Mouse (Mus musculus): ENCODE results near the gene Ttc27. TPM values are rescaled to one million over a fixed set of nuclear protein-coding genes. Genes with fewer than 3 reads are reported as not detected.

Ttc27 gene
- polyA plus RNA-seq, 1 experiment, result 5.3 TPM

DNA sequence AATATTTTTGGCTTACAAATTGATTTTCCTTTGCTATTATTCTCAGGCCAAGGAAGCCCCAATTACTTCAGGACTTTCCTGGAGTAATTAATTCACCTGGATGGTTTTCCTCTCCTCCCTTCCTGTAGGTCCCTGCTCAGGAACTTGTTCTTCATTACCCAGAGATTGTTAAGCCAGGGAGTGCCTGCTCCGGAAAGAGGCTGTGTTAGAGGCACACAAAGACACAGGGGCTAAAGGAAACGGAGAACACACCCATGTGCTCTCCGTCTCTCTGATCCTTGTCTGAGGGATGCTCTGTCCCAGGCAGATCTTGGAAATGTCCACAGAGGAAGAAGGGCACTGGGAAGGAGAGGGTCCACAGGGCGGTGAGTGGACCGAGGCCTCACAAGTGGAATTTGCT is 158.2 kb downstream of the Ttc27 start:
- Histone ChIP-seq H3K27me3 (replicated peaks; ENCODE audit: control insufficient read depth, insufficient read depth, low read length) (no peaks in the 10 kb centered on the region), H3K27ac (ENCODE audit: insufficient read depth, low read depth, low read length) (no peak overlapping the region), H3K4me1 (ENCODE audit: control insufficient read depth, insufficient read depth, low read length) (no peaks in the 10 kb centered on the region), H3K36me3 (ENCODE audit: control insufficient read depth, insufficient read depth, low read length) (no peaks in the 10 kb centered on the region), H3K4me3 (ENCODE audit: insufficient read depth, low read depth, low read length) (no peak overlapping the region)
- TF ChIP-seq CTCF (conservative IDR thresholded peaks at IDR 0.05; ENCODE audit: insufficient read depth, insufficient read length, low read depth, low read length), result no peak
- TF ChIP-seq POLR2A (IDR thresholded peaks at IDR 0.05; ENCODE audit: low read depth, low read length), result no peak
- peak; percentile 71 for DNase-seq
- WGBS, result 76% methylated on average over 5 of the region's 5 CpGs

DNA sequence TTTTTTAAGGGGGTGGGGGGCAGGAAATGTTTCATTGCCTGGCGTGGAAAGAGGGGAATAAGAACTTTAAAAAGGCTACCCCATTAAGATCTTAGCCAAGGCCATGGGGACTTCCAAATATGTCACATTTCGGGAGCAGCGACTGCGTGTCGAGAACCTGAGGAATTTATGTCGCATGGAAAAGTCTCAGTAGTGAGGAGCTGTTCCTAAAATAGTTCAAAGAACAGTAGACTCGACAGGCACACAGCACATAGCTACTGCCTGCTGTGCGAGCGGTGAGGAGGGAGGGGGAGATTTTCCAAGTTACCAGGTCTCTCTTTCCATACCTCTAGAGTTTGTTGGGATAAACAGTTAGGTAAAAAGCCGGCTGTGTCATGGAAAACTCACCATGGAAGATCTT is 159.4 kb downstream of the Ttc27 start:
- DNase-seq, result no peak
- Histone ChIP-seq H3K4me3 (ENCODE audit: insufficient read depth, low read depth, low read length) (no peak overlapping the region), H3K36me3 (ENCODE audit: control insufficient read depth, insufficient read depth, low read length) (no peaks in the 10 kb centered on the region), H3K27me3 (replicated peaks; ENCODE audit: control insufficient read depth, insufficient read depth, low read length) (no peaks in the 10 kb centered on the region), H3K27ac (ENCODE audit: insufficient read depth, low read depth, low read length) (no peak overlapping the region), H3K4me1 (ENCODE audit: control insufficient read depth, insufficient read depth, low read length) (no peaks in the 10 kb centered on the region)
- 69% methylated on average over 10 of the region's 10 CpGs for WGBS
- TF ChIP-seq CTCF (conservative IDR thresholded peaks at IDR 0.05; ENCODE audit: insufficient read depth, insufficient read length, low read depth, low read length), result no peak
- no peak for TF ChIP-seq POLR2A (IDR thresholded peaks at IDR 0.05; ENCODE audit: low read depth, low read length)

DNA sequence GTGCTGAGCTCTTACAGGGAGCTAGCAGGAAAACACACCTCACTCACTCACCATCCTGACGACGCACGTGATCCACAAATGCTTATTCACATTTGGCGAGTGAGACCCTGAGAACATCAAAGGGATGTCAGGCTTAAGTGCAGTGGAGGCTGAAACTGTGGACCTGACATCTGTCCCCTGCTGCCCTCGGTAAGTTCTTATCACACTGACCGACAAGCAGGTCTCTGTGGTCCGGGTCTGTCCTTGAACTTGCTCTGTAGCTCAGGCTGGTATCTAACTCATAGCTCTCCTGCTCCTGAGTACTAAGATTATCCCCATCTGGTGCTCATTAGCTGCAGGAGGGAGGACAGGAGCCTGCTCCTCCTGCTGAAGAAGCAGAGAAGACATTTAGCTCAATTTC is 162.2 kb downstream of the Ttc27 start:
- no peaks in the 10 kb centered on the region for H3K36me3 ChIP-seq (ENCODE audit: control insufficient read depth, insufficient read depth, low read length)
- no peak overlapping the region for H3K4me3 ChIP-seq (ENCODE audit: insufficient read depth, low read depth, low read length)
- H3K27ac ChIP-seq (ENCODE audit: insufficient read depth, low read depth, low read length), result no peak overlapping the region
- H3K27me3 ChIP-seq (replicated peaks; ENCODE audit: control insufficient read depth, insufficient read depth, low read length), result no peaks in the 10 kb centered on the region
- 64% methylated on average over 7 of the region's 7 CpGs for WGBS
- TF ChIP-seq CTCF (conservative IDR thresholded peaks at IDR 0.05; ENCODE audit: insufficient read depth, insufficient read length, low read depth, low read length), result no peak
- no peak for TF ChIP-seq POLR2A (IDR thresholded peaks at IDR 0.05; ENCODE audit: low read depth, low read length)
- no peak for DNase-seq
- no peaks in the 10 kb centered on the region for H3K4me1 ChIP-seq (ENCODE audit: control insufficient read depth, insufficient read depth, low read length)

DNA sequence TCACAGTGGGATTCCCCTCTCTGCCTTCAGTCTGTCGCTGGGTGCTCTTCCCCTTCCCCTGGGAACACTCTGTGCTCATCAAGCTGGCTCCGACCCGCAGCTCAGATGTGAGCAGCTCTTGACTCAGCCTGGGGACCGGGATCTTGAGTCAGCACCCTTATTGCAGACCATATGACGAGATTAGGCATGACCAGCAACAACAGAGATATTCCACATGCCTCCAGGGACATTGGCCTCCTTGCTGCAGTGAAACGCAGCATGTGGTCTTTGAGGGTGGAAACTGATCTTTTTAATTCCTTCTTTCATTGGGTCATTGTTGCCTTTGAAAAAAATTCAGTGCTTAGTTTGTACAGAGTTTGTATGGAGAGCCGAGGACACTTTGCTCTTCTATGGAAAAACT is 169.5 kb downstream of the Ttc27 start:
- 86% methylated on average over 7 of the region's 7 CpGs for WGBS
- no peak overlapping the region for H3K27ac ChIP-seq (ENCODE audit: insufficient read depth, low read depth, low read length)
- H3K27me3 ChIP-seq (replicated peaks; ENCODE audit: control insufficient read depth, insufficient read depth, low read length), result no peaks in the 10 kb centered on the region
- DNase-seq, result no peak
- no peaks in the 10 kb centered on the region for H3K4me1 ChIP-seq (ENCODE audit: control insufficient read depth, insufficient read depth, low read length)
- H3K4me3 ChIP-seq (ENCODE audit: insufficient read depth, low read depth, low read length), result no peak overlapping the region
- H3K36me3 ChIP-seq (ENCODE audit: control insufficient read depth, insufficient read depth, low read length), result no peaks in the 10 kb centered on the region
- TF ChIP-seq POLR2A (IDR thresholded peaks at IDR 0.05; ENCODE audit: low read depth, low read length) (no peak), CTCF (conservative IDR thresholded peaks at IDR 0.05; ENCODE audit: insufficient read depth, insufficient read length, low read depth, low read length) (no peak)

DNA sequence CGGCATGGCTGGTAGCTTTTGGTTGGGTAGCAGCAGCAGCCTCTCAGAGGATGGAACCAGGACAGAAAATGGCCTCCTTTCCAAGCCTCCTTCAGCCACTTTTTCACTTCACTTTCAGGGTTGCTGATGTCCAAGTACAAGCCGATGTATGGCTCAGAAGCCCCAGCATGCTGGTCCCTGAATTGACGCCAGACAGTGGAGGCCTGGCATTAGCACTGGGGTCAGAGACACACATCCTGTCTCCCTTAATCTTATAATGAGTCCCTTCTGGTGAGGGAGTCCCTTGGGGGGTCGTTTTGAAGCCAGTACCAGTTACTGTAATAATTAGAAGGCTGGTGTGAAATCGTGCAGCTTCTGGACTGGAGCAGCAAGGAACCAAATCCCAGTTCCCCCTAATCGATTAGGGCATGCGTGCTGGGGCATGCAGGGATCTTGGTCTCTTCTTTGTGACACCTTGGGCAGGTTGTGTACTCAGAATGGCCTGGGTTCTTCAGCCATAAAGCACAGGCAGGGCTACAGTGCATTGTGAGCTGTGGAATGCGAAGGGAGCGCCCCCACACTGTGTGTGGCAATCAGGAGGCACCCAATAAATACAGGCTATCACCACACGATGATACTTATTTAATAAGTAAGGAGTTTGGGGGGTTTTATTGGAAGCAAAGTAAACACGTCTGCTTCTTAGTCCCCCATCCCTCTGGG is 171.5 kb downstream of the Ttc27 start:
- Histone ChIP-seq H3K4me3 (ENCODE audit: insufficient read depth, low read depth, low read length) (no peak overlapping the region), H3K4me1 (ENCODE audit: control insufficient read depth, insufficient read depth, low read length) (no peaks in the 10 kb centered on the region), H3K27ac (ENCODE audit: insufficient read depth, low read depth, low read length) (no peak overlapping the region), H3K27me3 (replicated peaks; ENCODE audit: control insufficient read depth, insufficient read depth, low read length) (no peaks in the 10 kb centered on the region), H3K36me3 (ENCODE audit: control insufficient read depth, insufficient read depth, low read length) (no peaks in the 10 kb centered on the region)
- DNase-seq, result no peak
- TF ChIP-seq POLR2A (IDR thresholded peaks at IDR 0.05; ENCODE audit: low read depth, low read length) (no peak), CTCF (conservative IDR thresholded peaks at IDR 0.05; ENCODE audit: insufficient read depth, insufficient read length, low read depth, low read length) (no peak)
- 72% methylated on average over 11 of the region's 11 CpGs for WGBS

DNA sequence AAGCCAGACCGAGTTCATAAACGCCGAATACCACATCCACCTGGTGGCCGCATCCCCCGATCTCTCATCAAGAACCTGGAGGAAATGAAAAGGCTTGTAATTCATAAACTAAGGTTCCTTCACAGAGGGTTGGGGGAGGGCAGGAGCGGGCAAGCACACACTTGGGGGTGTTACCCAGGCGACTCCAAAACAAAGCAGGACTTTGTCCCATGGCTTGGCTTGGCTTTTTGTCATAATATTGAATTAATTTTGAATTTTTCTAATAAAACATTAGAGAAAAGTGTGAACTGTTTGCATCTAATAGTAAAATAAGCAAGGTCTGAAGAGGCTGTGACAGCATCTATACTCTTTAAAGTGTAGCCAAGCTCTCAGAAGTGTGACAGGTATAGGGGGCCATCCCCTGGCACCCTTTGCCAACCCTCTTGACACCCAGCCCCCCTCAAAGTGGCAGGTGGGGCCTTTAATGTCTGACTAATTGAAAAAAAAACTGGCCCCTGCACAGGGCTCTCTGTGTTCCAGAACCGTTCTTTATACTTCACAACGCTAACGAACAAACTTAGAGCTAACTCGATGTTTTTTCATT is 172.1 kb downstream of the Ttc27 start:
- Histone ChIP-seq H3K27me3 (replicated peaks; ENCODE audit: control insufficient read depth, insufficient read depth, low read length) (no peaks in the 10 kb centered on the region), H3K4me1 (ENCODE audit: control insufficient read depth, insufficient read depth, low read length) (no peaks in the 10 kb centered on the region), H3K27ac (ENCODE audit: insufficient read depth, low read depth, low read length) (no peak overlapping the region), H3K4me3 (ENCODE audit: insufficient read depth, low read depth, low read length) (no peak overlapping the region), H3K36me3 (ENCODE audit: control insufficient read depth, insufficient read depth, low read length) (no peaks in the 10 kb centered on the region)
- peak; percentile 53 for DNase-seq
- TF ChIP-seq CTCF (conservative IDR thresholded peaks at IDR 0.05; ENCODE audit: insufficient read depth, insufficient read length, low read depth, low read length) (no peak), POLR2A (IDR thresholded peaks at IDR 0.05; ENCODE audit: low read depth, low read length) (no peak)
- WGBS, result 53% methylated on average over 11 of the region's 11 CpGs

DNA sequence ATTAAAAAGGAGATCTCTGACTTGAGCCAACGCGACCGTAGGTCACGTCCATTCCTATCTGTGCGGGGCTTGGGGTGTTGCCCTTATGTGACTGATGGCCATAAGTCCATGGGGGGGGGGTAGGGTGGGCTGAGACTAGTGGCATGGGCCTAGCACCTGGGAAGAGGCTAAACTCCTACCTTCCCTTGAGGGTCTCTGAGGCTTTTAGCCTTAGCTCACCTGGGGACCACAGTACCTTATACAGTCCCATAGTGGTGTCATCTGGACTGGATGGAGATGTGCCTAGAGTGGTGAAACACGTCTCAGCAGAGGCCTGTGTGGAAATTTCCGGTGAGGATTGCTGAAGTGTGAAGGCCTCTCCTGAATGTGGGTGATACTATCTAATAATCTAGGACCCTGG is 184.9 kb downstream of the Ttc27 start:
- Histone ChIP-seq H3K36me3 (ENCODE audit: control insufficient read depth, insufficient read depth, low read length) (no peaks in the 10 kb centered on the region), H3K27ac (ENCODE audit: insufficient read depth, low read depth, low read length) (no peak overlapping the region), H3K4me3 (ENCODE audit: insufficient read depth, low read depth, low read length) (no peak overlapping the region), H3K4me1 (ENCODE audit: control insufficient read depth, insufficient read depth, low read length) (no peaks in the 10 kb centered on the region), H3K27me3 (replicated peaks; ENCODE audit: control insufficient read depth, insufficient read depth, low read length) (no peaks in the 10 kb centered on the region)
- DNase-seq, result no peak
- TF ChIP-seq CTCF (conservative IDR thresholded peaks at IDR 0.05; ENCODE audit: insufficient read depth, insufficient read length, low read depth, low read length), result no peak
- no peak for TF ChIP-seq POLR2A (IDR thresholded peaks at IDR 0.05; ENCODE audit: low read depth, low read length)
- WGBS, result 94% methylated on average over 7 of the region's 7 CpGs
